Mouse (Mus musculus) naive thymus-derived CD4-positive, alpha-beta T cell, adult 2 months (primary cell): ENCODE measurements around the gene Etd.
A peak's percentile ranks its signal among the peaks of the same experiment; 100 is the strongest.
"Not testable (repeated sequence)": the region's sequence is repeated elsewhere in the genome, so short reads cannot be mapped to it uniquely, and the experiment has no call there.

ENCODE experiments used
- DNase-seq: peaks from one replicate; pipeline ENCODE4 v3.0.0-alpha.2; 2011; ENCODE audit warnings: low read depth

Gene Etd

DNA sequence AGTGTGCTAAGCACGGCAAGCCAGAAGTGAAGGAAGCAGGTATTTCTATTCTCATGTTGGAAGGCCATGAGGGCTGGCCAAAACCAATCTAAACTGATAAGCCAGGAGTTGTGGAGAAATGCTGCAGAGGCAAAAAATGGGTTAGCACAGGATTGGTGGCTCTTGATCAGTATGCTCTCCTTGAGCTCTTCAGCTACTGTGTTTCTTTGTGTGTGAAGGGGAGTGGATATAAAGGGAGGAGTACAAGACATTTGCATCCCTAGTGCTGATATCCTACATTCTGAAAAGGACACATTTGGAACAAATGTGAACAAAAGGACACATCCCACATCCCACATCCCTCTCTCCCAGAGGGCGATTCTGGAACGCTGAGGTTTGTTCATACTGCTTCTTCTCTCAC lies at the start of gene Etd:
Etd (plus strand) TSS at position 301 of the 400 bp plus-strand sequence.
- DNase-seq = no peak

DNA sequence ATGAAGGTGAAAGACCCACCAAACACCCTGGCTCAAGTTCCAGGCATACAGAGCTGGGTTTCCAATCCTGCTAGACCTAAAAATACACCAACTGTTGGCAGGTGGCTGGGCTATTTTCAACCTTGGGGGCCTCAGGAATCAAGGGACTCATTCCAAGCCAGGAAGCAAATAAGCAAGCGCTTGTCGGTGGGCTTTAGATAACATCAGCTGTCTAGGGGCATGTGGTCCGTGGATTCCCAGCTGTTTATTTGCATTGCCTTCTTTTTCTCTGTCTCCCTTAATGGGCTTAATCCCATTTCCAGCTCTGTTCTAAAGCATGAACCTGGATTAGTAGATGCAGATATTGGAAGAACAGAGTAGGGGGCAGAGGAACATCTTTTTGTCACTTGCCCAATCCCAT lies 48.4 kb upstream of the Etd start:
- no peak for DNase-seq

DNA sequence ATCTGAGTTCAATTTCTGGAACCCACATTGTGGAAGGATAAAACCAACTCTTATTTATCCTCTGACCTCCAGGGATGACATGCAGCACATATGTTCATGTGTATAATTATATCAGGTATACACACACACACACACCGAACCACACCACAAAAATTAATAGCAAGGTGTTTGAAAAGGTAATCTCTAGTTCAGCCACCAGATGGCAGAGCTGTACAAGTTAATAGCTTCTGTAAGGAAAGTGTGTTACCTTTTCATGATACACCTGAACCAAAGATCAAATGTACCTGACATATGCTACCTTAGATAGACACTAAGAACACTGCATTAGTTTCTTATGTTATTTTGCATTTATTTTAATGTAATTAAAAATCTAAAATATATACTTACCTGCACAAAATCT lies 1.8 kb upstream of the Etd start:
- peak; percentile 20 for DNase-seq

DNA sequence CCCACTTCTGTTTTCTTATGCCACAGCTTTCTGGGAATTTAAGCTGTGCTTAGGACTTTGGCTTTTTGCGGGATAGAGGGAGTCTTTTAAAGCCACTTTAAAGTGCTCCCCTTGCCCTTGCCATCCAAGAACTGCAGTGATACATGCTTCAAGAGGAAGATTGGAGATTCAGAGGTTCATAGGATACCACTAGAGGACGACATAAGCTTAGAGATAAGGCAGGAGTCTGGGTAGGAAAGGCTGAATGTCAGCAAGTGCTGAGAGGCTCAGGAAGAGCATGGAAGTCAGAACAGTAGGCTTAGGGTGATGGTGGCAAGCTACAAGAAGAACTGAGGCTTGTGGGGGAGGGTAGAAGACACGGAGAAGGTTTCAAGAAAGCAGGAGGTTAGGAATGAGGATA lies 24.9 kb downstream of the Etd start:
- DNase-seq = no peak

DNA sequence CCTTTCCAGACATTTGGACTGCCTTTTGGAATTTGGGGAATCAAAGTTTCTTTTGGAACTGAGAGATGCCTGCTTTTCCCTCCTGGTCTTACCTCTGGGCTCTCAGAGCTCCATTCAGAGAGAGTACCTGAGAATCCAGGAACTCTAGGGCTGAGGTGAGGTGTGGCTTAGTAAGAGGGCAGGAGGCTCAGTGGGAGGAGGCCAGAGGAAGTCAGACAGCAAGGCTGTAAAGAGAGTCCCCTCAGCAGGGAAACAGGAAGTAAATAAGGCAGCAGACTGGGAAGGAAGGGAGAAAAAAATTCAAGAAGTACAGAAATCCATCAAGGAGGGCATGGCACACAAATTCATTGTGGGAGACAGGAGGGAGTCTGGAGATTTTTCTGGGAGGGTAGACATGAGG lies 29.5 kb downstream of the Etd start:
- DNase-seq = not testable (repeated sequence)
